Mouse (Mus musculus): Measurements from ENCODE around the gene Olfr1448.

GRCm38 (mm10) chr19:12883555-12883954 lies 40.7 kb downstream of the Olfr1448 start, which contains the start of gene Olfr1445:
- TF ChIP-seq CTCF (IDR thresholded peaks at IDR 0.05; ENCODE audit: extremely low read depth, insufficient read depth, low read length) (no peak), POLR2A (IDR thresholded peaks at IDR 0.05; ENCODE audit: extremely low read depth, insufficient read depth, low read length) (no peak)

All from cortical plate, adult 2 months (tissue).